Mouse (Mus musculus) T-helper 17 cell (primary cell): ENCODE results near the gene Gcnt4.

Experiments
- in situ Hi-C, 2 experiments: fragments of 300-600 bp; cut with MboI, MseI; formaldehyde crosslinking; loops; 1 replicate in 1 of 2; 2 replicates in 1 of 2; pipeline ENCODE4 v1.15.1; 2025; ENCODE audit warnings: high pct_unique_total_duplicates in 2 of 2

The Gcnt4 gene

GRCm38 (mm10) chr13:96990045-96990444, 65.6 kb downstream of the Gcnt4 start:
- in situ Hi-C loops = no loop called here

DNA sequence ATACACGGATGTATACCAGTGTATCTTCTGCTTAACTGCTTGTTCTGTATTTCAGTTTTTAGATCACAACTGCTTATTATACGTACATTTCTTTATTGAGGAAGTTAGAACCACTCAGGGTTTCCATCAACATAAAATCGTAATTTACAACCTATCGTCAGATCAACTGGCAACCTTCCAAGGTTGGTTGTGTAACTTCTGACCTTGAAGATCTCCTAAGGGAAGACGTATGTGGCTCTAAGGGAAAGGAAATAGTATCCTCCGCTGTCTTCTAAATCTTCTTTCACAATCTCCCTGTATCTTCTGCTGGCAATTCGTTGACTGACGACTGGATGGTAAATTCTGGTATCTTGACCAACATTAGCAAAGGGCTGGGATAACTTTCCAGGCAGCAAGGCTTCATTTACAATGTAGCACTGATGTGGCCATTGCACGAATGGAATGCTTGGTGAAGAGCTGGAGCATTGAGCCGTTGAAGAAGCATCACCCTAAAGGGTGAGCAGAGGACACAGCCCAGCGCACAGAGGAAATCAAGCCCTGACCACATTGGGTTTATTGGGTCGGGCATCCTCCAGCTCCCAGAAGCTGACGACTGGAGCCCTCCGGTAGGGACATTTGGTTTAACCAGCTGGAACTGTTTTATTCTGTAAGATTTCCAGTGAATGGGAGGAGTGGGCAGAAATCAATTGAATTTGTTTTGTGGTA, 66.2 kb downstream of the Gcnt4 start:
- in situ Hi-C loops = no loop called here

DNA sequence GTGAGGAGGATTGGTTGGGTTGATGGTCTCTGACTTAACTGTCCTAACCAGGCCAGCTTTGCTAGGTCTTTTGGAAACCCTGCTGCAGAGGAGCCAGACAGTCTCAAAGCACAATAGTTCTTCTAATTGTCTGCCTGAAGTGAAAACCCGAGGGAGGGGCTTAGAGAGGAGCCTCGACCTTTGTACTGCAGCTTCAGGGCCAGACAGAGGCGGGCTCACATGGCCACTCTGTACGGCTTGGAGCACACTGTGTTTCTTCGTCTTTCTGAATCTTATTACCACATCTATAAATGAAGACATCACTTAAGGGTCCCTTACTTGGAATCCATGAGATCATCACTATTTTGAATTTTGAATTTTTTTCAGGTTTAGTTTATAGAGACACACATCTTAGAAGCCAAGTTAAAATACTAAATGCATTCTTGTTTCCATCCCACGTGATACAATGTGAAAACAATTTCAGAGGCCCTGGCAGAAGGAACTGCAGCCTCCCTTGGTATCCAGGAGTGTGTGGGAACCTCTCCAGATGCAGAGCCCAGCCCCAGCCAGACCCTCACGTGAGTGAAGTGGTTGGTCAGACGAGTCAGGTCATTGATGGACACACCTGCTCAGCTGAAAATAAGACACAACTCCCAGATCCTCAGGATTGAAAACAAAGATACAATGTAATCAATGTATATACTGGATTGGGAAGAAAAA, 69.0 kb downstream of the Gcnt4 start:
- in situ Hi-C loops = no loop called here

GRCm38 (mm10) chr13:96995243-96995642, 70.8 kb downstream of the Gcnt4 start:
- in situ Hi-C loops = no loop called here

DNA sequence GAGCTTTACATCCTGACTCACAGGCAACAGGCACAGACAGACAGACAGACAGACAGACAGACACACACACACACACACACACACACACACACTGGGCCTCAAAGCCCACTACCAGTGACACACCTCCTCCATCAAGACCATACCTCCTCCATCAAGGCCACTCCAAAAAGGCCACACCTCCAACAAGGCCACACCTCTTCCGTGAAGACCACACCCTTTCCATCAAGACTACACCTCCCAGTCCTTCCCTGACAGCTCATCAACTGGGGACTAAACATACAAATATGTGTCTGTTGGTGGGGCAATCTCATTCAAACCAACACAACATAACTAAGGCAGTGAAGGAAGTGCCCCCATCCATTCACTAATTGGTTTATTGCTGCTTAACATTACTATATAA, 72.6 kb downstream of the Gcnt4 start:
- in situ Hi-C loops = no loop called here
